Mouse (Mus musculus) liver, embryonic 15.5 days (tissue): ENCODE data around the gene Tpk1. TPM values are rescaled to one million over a fixed set of nuclear protein-coding genes. Genes with fewer than 3 reads are reported as not detected.

Experiments used
- ATAC-seq: fragments of 200-750 bp; cut with Nextera tagmentation; 2 replicates; pipeline ENCODE4 v1.8.0; 2017; ENCODE audit warnings: moderate number of reproducible peaks, mild to moderate bottlenecking, moderate library complexity; ENCODE audit not compliant: insufficient read depth
- H3K27ac ChIP-seq: fragments of 300-500 bp; sonication (generic); replicated peaks from 2 replicates; pipeline ENCODE4 v1.5.1; 2015; ENCODE audit warnings: mild to moderate bottlenecking, inconsistent platforms
- H3K27me3 ChIP-seq: fragments of 300-500 bp; sonication (generic); 2 replicates; pipeline ENCODE4 v1.6.1; 2015; ENCODE audit warnings: mild to moderate bottlenecking, inconsistent platforms
- H3K36me3 ChIP-seq: fragments of 300-500 bp; sonication (generic); replicated peaks from 2 replicates; pipeline ENCODE4 v1.6.1; 2015; ENCODE audit warnings: moderate library complexity, mild to moderate bottlenecking, inconsistent platforms
- H3K4me1 ChIP-seq: fragments of 300-500 bp; sonication (generic); replicated peaks from 2 replicates; pipeline ENCODE4 v1.6.1; 2015; ENCODE audit warnings: inconsistent platforms
- H3K4me2 ChIP-seq: fragments of 300-500 bp; sonication (generic); 2 replicates; pipeline ENCODE4 v1.6.1; 2015; ENCODE audit warnings: moderate library complexity, mild to moderate bottlenecking, inconsistent platforms
- H3K4me3 ChIP-seq: fragments of 300-500 bp; sonication (generic); replicated peaks from 2 replicates; pipeline ENCODE4 v1.5.1; 2015; ENCODE audit warnings: mild to moderate bottlenecking, inconsistent platforms
- H3K9ac ChIP-seq: fragments of 300-500 bp; sonication (generic); 2 replicates; pipeline ENCODE4 v1.6.1; 2015; ENCODE audit warnings: moderate library complexity, mild to moderate bottlenecking, inconsistent platforms
- H3K9me3 ChIP-seq: fragments of 300-500 bp; sonication (generic); replicated peaks from 2 replicates; pipeline ENCODE4 v1.6.1; 2016; ENCODE audit warnings: inconsistent platforms
- WGBS: fragments of 180-500 bp; shearing (Covaris S2); methylation state at CpG from one replicate; pipeline ENCODE4 v1.1.7; 2015; ENCODE audit warnings: mixed read lengths; ENCODE audit not compliant: insufficient replicate concordance; 5-methylcytosine and 5-hydroxymethylcytosine counted together
- polyA plus RNA-seq: library from polyadenylated mRNA; unstranded; fragments of >200 nt; fragmentation: Nextera tagmentation; extraction: Ambion mirVana; gene quantifications from 2 replicates; pipeline ENCODE4 v1.2.1, GENCODE M21; 2015

Tpk1 gene
- polyA plus RNA-seq, 1 experiment from 2014 or later: 7.2 TPM

- Histone ChIP-seq H3K4me3 (no peak overlapping the region), H3K4me1 (no peaks in the 10 kb centered on the region), H3K4me2 (no peak overlapping the region), H3K9me3 (no peaks in the 10 kb centered on the region), H3K27me3 (no peaks in the 10 kb centered on the region), H3K27ac (no peak overlapping the region), H3K9ac (no peak overlapping the region), H3K36me3 (no peaks in the 10 kb centered on the region)
- no peak for ATAC-seq
Observed at GRCm38 (mm10) chr6:43312546-43312945, 353.5 kb downstream of the Tpk1 start.

- Histone ChIP-seq H3K36me3 (no peaks in the 10 kb centered on the region), H3K27ac (no peak overlapping the region), H3K27me3 (no peaks in the 10 kb centered on the region), H3K4me1 (no peaks in the 10 kb centered on the region), H3K4me3 (no peak overlapping the region), H3K9me3 (no peaks in the 10 kb centered on the region), H3K9ac (no peak overlapping the region), H3K4me2 (no peak overlapping the region)
- 73% methylated on average over 6 of the region's 6 CpGs for WGBS
- ATAC-seq: no peak
Observed at GRCm38 (mm10) chr6:43310071-43310470, 356.0 kb downstream of the Tpk1 start.

- no peak within 1 kb of the TSS for H3K27ac ChIP-seq
- ATAC-seq: no peak
- H3K4me3 ChIP-seq: no peak within 1 kb of the TSS
- no peak within 1 kb of the TSS for H3K9ac ChIP-seq
- 67% methylated on average over 16 of the region's 16 CpGs for WGBS
- H3K4me1 ChIP-seq: no peaks in the 10 kb centered on the region
- H3K27me3 ChIP-seq: no peaks in the 10 kb centered on the region
- no peaks in the 10 kb centered on the region for H3K36me3 ChIP-seq
- H3K9me3 ChIP-seq: no peaks in the 10 kb centered on the region
- no peak within 1 kb of the TSS for H3K4me2 ChIP-seq
Observed at GRCm38 (mm10) chr6:43309454-43309853, 356.6 kb downstream of the Tpk1 start, which contains the start of gene Nobox. Gene Nobox, minus strand, starts transcription at chr6:43309554.

- Histone ChIP-seq H3K27ac (no peak overlapping the region), H3K4me2 (no peak overlapping the region), H3K36me3 (no peaks in the 10 kb centered on the region), H3K9me3 (no peaks in the 10 kb centered on the region), H3K9ac (no peak overlapping the region), H3K4me3 (no peak overlapping the region), H3K27me3 (no peaks in the 10 kb centered on the region), H3K4me1 (no peaks in the 10 kb centered on the region)
- no peak for ATAC-seq
- 41% methylated on average over 2 of the region's 2 CpGs for WGBS
Observed at GRCm38 (mm10) chr6:43297508-43297850, 368.6 kb downstream of the Tpk1 start.

GRCm38 (mm10) chr6:43296798-43297507 is 369.1 kb downstream of the Tpk1 start:
- H3K27ac ChIP-seq: no peak overlapping the region
- H3K4me3 ChIP-seq: no peak overlapping the region
- H3K4me2 ChIP-seq: no peak overlapping the region
- no peaks in the 10 kb centered on the region for H3K4me1 ChIP-seq
- 31% methylated on average over 7 of the region's 7 CpGs for WGBS
- H3K9ac ChIP-seq: no peak overlapping the region
- H3K27me3 ChIP-seq: no peaks in the 10 kb centered on the region
- ATAC-seq: no peak
- no peaks in the 10 kb centered on the region for H3K36me3 ChIP-seq
- no peaks in the 10 kb centered on the region for H3K9me3 ChIP-seq

GRCm38 (mm10) chr6:43295908-43296307 is 370.2 kb downstream of the Tpk1 start:
- no peaks in the 10 kb centered on the region for H3K4me1 ChIP-seq
- no peak overlapping the region for H3K4me3 ChIP-seq
- H3K9me3 ChIP-seq: no peaks in the 10 kb centered on the region
- H3K27me3 ChIP-seq: no peaks in the 10 kb centered on the region
- 15% methylated on average over 5 of the region's 5 CpGs for WGBS
- no peak overlapping the region for H3K9ac ChIP-seq
- H3K27ac ChIP-seq: no peak overlapping the region
- no peaks in the 10 kb centered on the region for H3K36me3 ChIP-seq
- no peak for ATAC-seq
- no peak overlapping the region for H3K4me2 ChIP-seq
